Mouse (Mus musculus) adrenal gland, postnatal 4 days (tissue): Measurements from ENCODE around the gene Exoc4. TPM values are rescaled to one million over a fixed set of nuclear protein-coding genes. Genes with fewer than 3 reads are reported as not detected.

Experiments used
- DNase-seq, 2 experiments: peaks; one replicate each; pipeline ENCODE4 v3.0.0; 2021 to 2022; ENCODE audit warnings: low spot score in 2 of 2, mixed read lengths in 2 of 2
- total RNA-seq, 2 experiments: library from RNA; stranded (reverse); gene quantifications; 2 replicates each; pipeline ENCODE4 v1.2.3; 2021

Exoc4 gene
- total RNA-seq, 2 experiments from 2014 or later, result 53.7 to 60.0 TPM

GRCm38 (mm10) chr6:33305996-33306395, 57.1 kb downstream of the Exoc4 start:
- no peak for DNase-seq

GRCm38 (mm10) chr6:33308646-33309045, 59.8 kb downstream of the Exoc4 start:
- DNase-seq, result no peak

- DNase-seq, result no peak
These were observed 61.6 kb downstream of the Exoc4 start for GRCm38 (mm10) chr6:33310486-33310885.

GRCm38 (mm10) chr6:33322849-33323248, 74.0 kb downstream of the Exoc4 start:
- DNase-seq, result no peak

- DNase-seq, result no peak
These were observed 74.5 kb downstream of the Exoc4 start for GRCm38 (mm10) chr6:33323386-33323785.

DNA sequence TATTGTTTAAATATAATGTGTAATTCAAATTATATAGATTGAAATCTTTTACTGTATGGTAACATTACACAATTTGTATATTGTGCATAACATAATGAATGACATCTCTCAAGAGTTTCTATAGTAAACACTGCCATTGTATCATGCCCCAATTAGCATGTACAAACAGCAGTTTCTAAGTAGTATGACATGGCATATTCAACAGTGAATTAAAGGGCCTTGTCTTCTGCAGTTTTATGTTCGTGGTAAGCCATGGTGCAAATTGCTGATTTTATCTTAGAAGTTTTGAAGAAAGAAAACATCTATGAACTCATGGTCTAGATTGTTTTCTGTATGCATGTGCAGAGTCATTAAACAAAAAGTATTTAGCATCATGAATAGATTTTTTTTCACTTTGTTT, 79.4 kb downstream of the Exoc4 start:
- DNase-seq, result no peak

GRCm38 (mm10) chr6:33347088-33347775, 98.3 kb downstream of the Exoc4 start:
- no peak for DNase-seq

- DNase-seq, result no peak
These were observed 112.7 kb downstream of the Exoc4 start for GRCm38 (mm10) chr6:33361613-33362012.

GRCm38 (mm10) chr6:33380517-33380916, 131.6 kb downstream of the Exoc4 start:
- no peak for DNase-seq

DNA sequence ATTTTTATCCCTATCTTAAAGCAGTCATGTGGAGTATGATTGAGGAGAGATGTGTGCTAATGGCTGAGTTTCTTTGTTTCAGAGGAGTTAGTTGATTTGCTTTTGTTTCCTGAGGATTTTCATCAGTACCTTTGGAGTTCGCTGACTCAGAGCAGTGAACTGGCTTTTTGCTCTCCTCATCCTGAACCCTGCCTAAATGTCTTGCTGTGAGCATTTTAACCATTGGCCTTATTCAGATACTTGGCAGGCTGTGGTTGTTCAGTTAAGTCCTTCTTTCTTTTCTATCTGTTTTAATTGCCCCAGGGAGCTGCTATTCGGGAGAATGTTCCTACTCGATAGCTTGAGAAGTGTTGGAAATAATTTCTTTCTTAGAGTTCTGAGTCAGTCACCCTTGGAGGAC, 133.3 kb downstream of the Exoc4 start:
- DNase-seq, result no peak

- no peak for DNase-seq
These were observed 143.1 kb downstream of the Exoc4 start for GRCm38 (mm10) chr6:33392020-33392419.

DNA sequence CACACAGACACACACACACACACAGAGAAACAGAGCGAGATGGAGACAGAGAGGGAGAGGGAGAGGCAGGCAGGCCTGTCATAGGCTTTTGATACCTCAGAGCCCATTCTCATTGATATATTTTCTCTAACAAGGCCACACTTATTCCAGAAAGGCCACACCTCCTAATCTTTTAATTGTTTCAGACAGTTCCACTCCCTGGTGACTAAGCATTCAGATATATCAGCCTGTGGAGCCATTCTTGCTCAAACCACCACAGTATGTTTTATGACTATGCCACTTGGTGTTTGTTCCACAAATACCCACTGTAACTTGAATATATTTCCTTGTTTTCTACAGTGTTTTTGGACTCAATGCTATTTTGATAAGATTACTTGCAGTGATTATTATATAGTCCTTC, 150.6 kb downstream of the Exoc4 start:
- no peak for DNase-seq

DNA sequence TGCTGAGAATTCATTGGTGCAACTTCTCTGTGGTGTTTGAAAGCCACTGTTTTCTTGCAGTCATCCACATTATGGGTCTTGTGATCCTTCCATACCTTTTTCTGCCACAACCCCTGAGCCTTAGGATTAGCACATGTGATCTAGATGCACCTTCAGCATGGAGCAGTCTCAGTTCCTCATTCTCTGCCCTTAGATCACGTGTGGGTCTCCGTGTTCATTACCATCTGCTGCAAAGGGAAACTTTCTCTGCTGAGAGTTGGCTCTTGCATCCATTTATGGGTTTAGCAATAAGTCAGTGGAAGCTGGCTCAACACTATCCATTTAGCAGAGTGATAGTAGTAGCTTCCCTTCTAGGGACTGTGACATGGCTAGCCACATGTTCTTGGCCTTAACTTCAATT, 152.3 kb downstream of the Exoc4 start:
- no peak for DNase-seq

DNA sequence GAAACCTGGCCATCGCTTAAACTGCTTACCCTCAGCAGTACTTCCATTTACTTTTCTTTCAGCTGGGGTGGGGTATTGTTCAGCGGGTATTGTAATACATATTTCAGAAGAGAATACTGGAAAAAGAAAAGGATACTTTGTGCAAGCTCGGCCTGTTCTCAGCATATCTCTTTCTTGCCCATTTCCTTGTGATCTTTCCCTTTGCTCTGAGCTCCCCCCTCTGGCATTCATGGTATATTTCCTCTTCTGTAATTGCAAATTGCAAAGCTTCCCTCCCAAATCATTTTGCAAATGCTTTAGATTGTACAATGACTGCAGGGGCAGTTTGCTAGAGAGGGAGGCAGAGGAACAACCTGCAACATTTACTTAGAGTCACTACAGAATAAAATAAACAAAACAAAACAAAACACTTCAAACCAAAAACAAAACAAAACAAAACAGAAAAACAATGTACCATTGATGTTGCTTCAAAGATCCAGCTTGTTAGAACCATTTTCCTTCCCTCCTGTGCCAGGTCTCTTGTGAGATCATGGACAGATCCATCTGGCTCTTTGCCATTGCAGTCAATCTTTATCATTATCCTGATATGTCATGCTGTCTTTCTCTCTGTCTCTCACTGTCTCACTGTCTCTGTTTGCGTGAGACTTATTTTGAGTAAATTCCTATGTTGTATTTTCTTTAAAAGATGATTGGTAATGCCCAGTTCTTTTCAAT, 156.8 kb downstream of the Exoc4 start:
- no peak for DNase-seq

- no peak for DNase-seq
These were observed 160.7 kb downstream of the Exoc4 start for GRCm38 (mm10) chr6:33409586-33409985.

GRCm38 (mm10) chr6:33425007-33425406, 176.1 kb downstream of the Exoc4 start:
- DNase-seq, result no peak

GRCm38 (mm10) chr6:33431207-33431787, 182.4 kb downstream of the Exoc4 start:
- DNase-seq, result no peak

GRCm38 (mm10) chr6:33440508-33440907, 191.6 kb downstream of the Exoc4 start:
- DNase-seq, result no peak

DNA sequence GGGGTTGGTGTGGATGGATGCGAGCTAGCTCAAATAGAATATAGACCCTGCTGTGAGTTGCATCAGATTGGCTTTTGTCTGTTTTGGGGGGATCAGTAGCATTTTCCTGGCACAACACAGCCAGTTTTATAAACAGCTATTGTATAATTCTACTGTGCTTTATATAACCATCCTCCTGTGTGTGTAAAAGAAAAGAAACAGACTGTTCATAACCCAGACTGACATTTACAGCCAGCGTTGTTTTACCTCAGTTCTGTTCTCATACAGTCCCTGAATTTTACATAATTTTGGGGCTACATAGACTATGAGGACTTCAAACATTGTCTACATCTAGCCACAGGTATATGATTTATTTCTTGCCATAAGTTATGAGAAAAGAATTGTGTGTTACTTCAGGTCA, 204.9 kb downstream of the Exoc4 start:
- no peak for DNase-seq

- no peak for DNase-seq
These were observed 205.5 kb downstream of the Exoc4 start for GRCm38 (mm10) chr6:33454354-33454753.

DNA sequence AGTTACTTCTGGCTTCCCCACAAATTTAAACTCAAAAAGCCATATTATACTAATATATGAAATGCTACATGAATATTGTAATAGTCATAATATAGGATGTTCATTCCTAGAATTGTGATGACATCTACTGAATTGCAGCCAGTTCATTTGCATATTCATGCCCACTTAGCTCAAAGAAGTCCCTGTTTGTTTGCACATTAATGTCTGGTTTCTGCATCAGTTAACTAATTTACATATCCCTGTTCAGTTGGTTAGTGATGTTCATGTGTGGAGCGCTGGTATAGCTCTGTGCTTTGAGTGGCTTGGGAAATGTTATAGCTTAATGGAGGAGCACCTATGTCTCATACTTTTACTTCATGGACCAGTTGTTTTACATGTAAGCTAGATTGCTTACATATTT, 206.4 kb downstream of the Exoc4 start:
- DNase-seq, result no peak

GRCm38 (mm10) chr6:33464862-33465261, 216.0 kb downstream of the Exoc4 start:
- no peak for DNase-seq

DNA sequence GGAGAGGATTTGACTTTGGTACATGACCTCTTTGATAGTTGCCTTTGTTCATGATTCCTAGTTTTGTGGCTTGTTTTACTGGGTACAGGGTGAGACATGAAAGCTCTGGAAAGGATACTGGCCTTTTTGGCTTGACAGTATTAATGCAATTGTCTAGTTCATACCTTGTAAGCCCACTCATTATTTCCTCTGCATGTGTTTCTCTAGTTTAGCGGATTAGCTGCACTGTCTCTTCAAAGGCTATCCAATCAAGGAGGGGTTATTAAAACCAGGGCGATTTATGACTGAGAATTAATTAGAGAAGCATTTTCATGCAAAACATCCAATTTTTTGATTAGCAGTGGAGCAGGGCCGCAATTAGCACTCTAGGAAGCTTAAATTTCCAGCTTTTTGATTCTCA, 216.5 kb downstream of the Exoc4 start:
- no peak for DNase-seq
